Mouse (Mus musculus): ENCODE results near the gene Bcam. TPM values are rescaled to one million over a fixed set of nuclear protein-coding genes. Genes with fewer than 3 reads are reported as not detected.
"Not testable (repeated sequence)": the region's sequence is repeated elsewhere in the genome, so short reads cannot be mapped to it uniquely, and the experiment has no call there.

The Bcam gene
- polyA plus RNA-seq, 1 experiment from 2014 or later: 10.7 TPM

DNA sequence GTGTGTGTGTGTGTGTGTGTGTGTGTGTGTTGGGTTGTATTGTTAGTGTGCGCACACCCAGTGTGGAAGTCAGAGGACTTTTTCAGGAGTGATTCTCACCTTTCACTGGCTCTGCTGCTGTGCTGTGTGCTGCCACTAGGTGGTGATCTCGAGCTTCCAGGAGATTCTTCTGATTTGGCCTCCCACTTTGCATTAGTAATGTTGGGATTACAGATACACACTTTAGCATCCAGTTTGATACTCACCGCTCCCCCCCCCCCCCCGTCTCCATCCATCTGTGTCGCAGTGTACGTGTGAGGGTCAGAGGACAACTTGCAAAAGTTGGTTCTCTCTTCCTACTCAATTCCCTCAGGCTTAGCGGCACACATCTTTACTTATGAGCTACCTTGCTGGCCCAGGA is 32.2 kb upstream of the Bcam start:
- H3K4me1 ChIP-seq (replicated peaks): no peaks in the 10 kb centered on the region
- peaks cover 7% of the 10 kb centered on the region for H3K9me3 ChIP-seq
- H3K27ac ChIP-seq: no peak overlapping the region
- H3K4me2 ChIP-seq: no peak overlapping the region
- no peak overlapping the region for H3K4me3 ChIP-seq
- H3K27me3 ChIP-seq: peaks cover 13% of the 10 kb centered on the region; the same call in 1 of the 2 replicates
- peak; percentile 68; the same call in 1 of the 2 replicates for ATAC-seq (ENCODE audit: low FRiP score)
- WGBS: 22% methylated on average over 7 of the region's 7 CpGs
- no peak overlapping the region for H3K9ac ChIP-seq
- H3K36me3 ChIP-seq: no peaks in the 10 kb centered on the region

DNA sequence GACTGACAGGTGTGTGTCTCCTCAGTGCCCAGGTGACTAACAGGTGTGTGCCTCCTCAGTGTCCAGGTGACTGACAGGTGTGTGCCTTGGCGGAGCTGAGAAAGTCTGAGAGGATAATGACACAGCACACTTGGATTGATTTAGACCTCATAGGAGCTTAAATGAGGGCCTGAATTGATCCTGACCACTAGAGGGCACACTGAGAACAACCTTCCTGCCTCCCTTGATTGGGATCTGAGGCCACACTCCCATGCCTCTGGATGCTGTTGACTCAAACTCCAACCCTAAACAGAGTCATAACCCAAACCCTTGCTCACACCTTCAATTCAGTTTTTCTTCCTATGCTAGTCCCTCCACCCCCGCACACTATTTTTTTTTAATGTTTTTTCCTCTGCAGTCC is 29.9 kb upstream of the Bcam start:
- no peak for ATAC-seq (ENCODE audit: low FRiP score)
- H3K27ac ChIP-seq: no peak overlapping the region
- no peak overlapping the region for H3K4me3 ChIP-seq
- no peak overlapping the region for H3K4me2 ChIP-seq
- WGBS: 29% methylated on average over 2 of the region's 2 CpGs
- peaks cover 27% of the 10 kb centered on the region for H3K27me3 ChIP-seq
- H3K36me3 ChIP-seq: no peaks in the 10 kb centered on the region
- peaks cover 6% of the 10 kb centered on the region for H3K9me3 ChIP-seq
- H3K9ac ChIP-seq: no peak overlapping the region
- peaks cover 5% of the 10 kb centered on the region; the same call in 1 of the 2 replicates for H3K4me1 ChIP-seq (replicated peaks)

DNA sequence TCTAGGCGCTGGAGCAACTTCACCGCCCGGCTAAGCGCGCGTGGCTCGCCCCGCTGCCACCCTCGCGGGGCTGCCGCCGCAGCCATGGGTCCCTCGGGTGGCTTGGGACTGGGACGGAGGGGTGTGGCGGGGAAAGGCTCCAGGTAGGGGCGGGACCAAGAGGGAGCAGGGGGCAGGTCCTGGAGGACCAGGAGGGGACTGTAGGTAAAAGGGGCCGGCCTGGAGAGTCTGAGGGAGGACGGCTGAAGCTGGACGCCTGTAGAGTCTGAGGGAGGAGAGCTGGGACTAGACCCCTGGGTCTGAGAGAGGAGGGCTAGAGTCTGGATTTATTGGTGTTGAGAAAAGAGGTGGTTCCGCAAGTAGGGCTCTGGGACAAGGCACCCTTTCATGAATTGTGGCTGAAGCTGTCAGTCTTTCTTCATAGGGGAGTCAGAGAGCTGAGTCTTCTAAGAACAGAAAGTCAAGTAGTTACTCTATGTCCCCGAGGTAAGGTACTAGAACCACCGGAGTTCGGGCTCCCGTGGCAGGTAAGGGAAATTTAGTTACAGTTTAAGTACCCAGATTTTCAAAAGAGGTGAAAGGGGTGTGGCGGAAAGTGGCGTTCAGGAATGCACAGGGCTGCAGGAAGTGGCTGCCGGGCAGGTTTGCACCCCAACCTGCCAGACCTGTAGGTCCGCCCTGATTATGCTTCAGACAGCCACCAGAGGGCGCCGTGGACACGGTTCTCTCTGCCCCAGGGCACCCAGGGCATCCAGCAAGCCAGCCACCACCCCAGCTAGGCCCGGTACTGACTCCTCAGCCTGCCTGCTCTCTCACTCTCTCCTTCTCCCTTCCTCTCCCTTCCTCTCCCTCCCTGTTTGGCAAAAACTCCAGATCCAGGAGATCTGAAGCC is 26.1 kb upstream of the Bcam start, which contains the start of gene Cblc:
TSS of gene Cblc (minus strand) at position 113 of the 892 bp plus-strand sequence.
- H3K4me3 ChIP-seq: no peak within 1 kb of the TSS
- 2% methylated on average over 32 of the region's 32 CpGs for WGBS
- peaks cover 45% of the 10 kb centered on the region for H3K27me3 ChIP-seq
- H3K27ac ChIP-seq: no peak within 1 kb of the TSS
- no peaks in the 10 kb centered on the region for H3K9me3 ChIP-seq
- no peak within 1 kb of the TSS for H3K4me2 ChIP-seq
- ATAC-seq (ENCODE audit: low FRiP score): 0 out of 2 replicates have a peak, but pooled peaks have one; percentile 44
- no peak within 1 kb of the TSS for H3K9ac ChIP-seq
- H3K36me3 ChIP-seq: no peaks in the 10 kb centered on the region
- H3K4me1 ChIP-seq (replicated peaks): peaks cover 5% of the 10 kb centered on the region; the same call in 1 of the 2 replicates

DNA sequence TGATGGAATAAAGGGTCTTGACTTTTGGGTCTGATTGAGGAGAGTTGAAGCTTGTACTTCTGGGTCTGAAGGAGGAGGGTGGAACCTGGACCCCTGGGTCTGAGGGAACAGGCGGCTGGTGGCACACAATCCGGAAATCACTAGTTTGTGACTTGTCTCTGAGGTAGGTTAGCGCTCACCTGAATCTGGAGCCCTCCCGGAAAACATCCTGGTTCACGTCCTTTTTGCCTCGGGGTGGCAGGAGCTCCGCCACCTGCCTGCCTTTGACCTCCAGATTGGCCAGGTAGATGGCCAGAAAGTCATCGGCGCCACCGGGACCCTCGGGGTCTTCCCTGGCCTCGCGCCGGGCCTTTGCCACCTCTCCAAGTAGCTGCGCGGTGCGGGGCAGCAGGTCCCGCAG is 25.4 kb upstream of the Bcam start:
- Histone ChIP-seq H3K9me3 (no peaks in the 10 kb centered on the region), H3K4me1 (replicated peaks) (peaks cover 5% of the 10 kb centered on the region; the same call in 1 of the 2 replicates), H3K36me3 (no peaks in the 10 kb centered on the region), H3K9ac (no peak overlapping the region), H3K27me3 (peaks cover 48% of the 10 kb centered on the region), H3K4me2 (no peak overlapping the region), H3K4me3 (no peak overlapping the region), H3K27ac (no peak overlapping the region)
- WGBS: 15% methylated on average over 18 of the region's 18 CpGs
- no peak for ATAC-seq (ENCODE audit: low FRiP score)

DNA sequence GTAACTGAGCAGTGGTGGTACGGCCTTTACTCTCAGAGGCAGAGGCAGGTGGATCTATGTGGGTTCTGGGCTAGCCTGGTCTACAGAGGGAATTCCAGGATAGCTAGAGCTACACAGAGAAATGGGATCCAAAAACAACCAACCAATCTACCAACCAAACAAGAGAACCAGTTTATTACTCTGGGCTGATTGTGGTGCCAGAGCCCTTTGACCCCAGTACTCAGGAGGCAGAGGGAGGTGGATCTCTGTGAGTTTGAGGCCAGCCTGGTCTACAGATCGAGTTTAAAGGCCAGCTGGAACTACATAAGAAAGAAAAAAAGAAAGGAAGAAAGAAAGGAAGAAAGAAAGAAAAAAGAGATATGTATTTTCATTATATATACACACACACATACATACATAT is 24.4 kb upstream of the Bcam start:
- peaks cover 5% of the 10 kb centered on the region; the same call in 1 of the 2 replicates for H3K4me1 ChIP-seq (replicated peaks)
- no peaks in the 10 kb centered on the region for H3K9me3 ChIP-seq
- H3K27ac ChIP-seq: no peak overlapping the region
- H3K27me3 ChIP-seq: peaks cover 57% of the 10 kb centered on the region
- no peaks in the 10 kb centered on the region for H3K36me3 ChIP-seq
- no peak overlapping the region for H3K4me3 ChIP-seq
- no peak overlapping the region for H3K4me2 ChIP-seq
- whole genome bisulfite sequencing: 55% methylated on average over 2 of the region's 2 CpGs
- H3K9ac ChIP-seq: no peak overlapping the region
- ATAC-seq (ENCODE audit: low FRiP score): no peak

DNA sequence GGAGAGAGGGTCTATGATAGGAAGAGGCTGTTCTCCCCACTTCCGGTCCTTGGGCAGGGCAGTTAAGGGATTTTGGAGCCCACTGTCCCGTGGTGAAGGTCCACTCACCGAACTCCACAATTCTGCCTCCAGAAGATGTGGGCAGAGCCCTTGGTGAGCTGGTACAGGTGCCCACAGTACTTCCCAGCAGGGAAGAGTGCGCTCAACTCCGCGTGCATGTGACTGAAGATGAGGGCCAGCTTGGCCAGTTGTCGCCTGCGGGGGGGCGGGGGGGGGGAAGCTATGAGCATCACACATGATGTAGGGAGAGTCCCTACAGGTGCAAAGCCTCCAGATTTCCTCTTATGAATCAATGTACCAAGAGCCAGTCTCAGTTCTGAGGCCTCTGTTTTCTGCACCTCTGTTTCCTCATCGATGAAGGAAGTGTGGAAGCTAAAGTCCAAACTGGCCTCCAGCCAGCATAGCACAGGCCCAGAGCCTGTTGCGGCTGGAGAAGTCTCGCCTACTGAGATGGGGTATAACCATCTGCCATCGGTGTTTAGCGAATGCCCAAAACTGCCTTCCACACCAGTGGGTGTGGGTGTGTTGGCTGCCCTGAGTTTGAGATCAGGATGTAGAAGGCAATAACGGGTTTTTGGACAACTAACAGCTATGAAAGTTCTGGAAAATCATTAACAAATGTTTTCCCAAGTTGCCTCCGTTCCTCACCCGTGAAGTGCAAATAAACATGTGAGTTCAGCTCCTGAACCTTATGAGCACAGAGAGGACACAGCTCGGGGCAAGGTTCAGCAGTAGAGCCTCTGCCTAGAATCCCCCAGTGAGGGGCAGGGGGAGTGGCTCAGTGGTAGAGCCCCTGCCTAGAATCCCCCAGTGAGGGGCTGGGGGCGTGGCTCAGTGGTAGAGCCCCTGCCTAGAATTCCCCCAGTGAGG is 22.1 kb upstream of the Bcam start:
- H3K36me3 ChIP-seq: no peaks in the 10 kb centered on the region
- no peaks in the 10 kb centered on the region for H3K9me3 ChIP-seq
- no peak overlapping the region for H3K9ac ChIP-seq
- H3K27ac ChIP-seq: no peak overlapping the region
- WGBS: 89% methylated on average over 19 of the region's 19 CpGs
- H3K4me1 ChIP-seq (replicated peaks): peaks cover 8% of the 10 kb centered on the region
- no peak overlapping the region for H3K4me2 ChIP-seq
- no peak for ATAC-seq (ENCODE audit: low FRiP score)
- H3K4me3 ChIP-seq: no peak overlapping the region
- peaks cover 57% of the 10 kb centered on the region for H3K27me3 ChIP-seq

DNA sequence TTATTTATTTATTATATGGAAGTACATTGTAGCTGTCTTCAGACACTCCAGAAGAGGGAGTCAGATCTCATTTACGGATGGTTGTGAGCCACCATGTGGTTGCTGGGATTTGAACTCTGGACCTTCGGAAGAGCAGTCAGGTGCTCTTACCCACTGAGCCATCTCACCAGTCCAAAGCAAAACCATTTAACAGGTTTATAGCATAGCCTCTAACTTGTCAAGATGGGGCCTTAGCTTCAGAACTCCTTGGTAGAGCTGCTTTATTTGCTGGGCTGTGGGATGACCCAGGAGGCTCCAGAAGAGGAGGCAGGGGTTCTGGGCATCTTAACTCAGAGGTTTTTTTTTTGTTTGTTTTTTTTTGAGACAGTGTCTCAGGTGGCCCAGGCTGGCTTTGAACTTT is 20.7 kb upstream of the Bcam start:
- not testable (repeated sequence) for H3K27ac ChIP-seq; H3K9ac ChIP-seq; ATAC-seq (ENCODE audit: low FRiP score); H3K9me3 ChIP-seq; H3K4me1 ChIP-seq (replicated peaks); H3K4me2 ChIP-seq; H3K4me3 ChIP-seq; H3K36me3 ChIP-seq
- WGBS: 91% methylated on average over 2 of the region's 2 CpGs
- H3K27me3 ChIP-seq: peaks cover 44% of the 10 kb centered on the region

DNA sequence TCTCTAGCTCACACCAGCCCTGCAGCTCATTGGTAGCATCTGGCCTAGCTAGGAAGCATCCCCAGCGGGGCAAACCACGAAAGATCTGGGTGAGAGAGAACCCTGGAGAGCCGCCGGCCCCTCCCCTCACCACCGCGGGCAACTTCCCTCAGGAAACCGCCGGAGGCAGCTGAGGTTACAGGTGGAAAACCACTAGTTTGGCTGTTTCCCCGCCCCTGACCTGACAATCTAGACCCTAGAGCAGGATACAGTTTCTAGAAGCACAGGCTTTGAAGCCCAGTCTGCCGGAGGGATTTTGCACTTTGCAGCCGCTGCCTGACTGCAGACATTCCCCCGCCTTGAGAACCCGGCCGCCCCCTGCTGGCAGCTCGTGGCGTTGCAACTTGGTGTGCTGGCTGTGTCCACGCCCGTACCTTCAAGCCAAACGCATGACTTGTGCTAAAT is 19.1 kb upstream of the Bcam start:
- WGBS: 1% methylated on average over 19 of the region's 19 CpGs
- peak overlapping the region; percentile 51; the same call in 1 of the 2 replicates for H3K9ac ChIP-seq
- ATAC-seq (ENCODE audit: low FRiP score): peak; percentile 60; the same call in 1 of the 2 replicates
- peak overlapping the region; percentile 32 for H3K4me3 ChIP-seq
- H3K4me2 ChIP-seq: peak overlapping the region; percentile 55
- H3K36me3 ChIP-seq: no peaks in the 10 kb centered on the region
- H3K9me3 ChIP-seq: no peaks in the 10 kb centered on the region
- H3K27ac ChIP-seq: no peak overlapping the region
- H3K4me1 ChIP-seq (replicated peaks): peaks cover 4% of the 10 kb centered on the region
- peaks cover 30% of the 10 kb centered on the region for H3K27me3 ChIP-seq

DNA sequence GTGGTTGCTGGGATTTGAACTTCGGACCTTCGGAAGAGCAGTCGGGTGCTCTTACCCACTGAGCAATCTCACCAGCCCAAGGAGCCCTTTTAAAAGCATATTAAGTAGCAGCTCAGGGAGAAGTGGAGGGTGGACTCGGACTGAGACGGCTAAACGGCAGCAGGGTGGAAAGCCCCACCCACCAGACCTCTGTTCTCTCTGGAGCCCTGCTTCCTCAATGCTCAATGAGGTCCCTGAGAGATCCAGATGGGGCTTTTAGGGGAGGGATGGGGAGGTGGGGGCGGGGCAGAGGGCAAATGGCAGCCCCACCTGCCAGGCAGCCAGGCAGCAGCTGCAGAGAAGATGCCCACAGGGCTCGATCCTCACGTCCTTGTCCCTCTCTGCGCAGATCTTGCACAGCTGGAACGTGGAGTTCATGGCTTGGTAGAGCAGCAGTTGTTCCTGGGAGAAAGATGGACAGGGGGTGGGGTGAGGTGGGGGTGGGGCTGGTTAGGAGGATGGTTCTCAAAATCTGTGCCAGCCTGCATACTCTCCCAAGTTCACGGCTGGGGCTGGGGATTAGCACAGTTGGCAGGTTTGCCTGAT is 15.2 kb upstream of the Bcam start:
- ATAC-seq (ENCODE audit: low FRiP score): no peak
- peaks cover 7% of the 10 kb centered on the region for H3K27me3 ChIP-seq
- H3K4me3 ChIP-seq: no peak overlapping the region
- 39% methylated on average over 12 of the region's 12 CpGs for WGBS
- H3K27ac ChIP-seq: no peak overlapping the region
- H3K9ac ChIP-seq: no peak overlapping the region
- H3K36me3 ChIP-seq: no peaks in the 10 kb centered on the region
- H3K4me2 ChIP-seq: no peak overlapping the region
- no peaks in the 10 kb centered on the region for H3K9me3 ChIP-seq
- peaks cover 4% of the 10 kb centered on the region for H3K4me1 ChIP-seq (replicated peaks)

DNA sequence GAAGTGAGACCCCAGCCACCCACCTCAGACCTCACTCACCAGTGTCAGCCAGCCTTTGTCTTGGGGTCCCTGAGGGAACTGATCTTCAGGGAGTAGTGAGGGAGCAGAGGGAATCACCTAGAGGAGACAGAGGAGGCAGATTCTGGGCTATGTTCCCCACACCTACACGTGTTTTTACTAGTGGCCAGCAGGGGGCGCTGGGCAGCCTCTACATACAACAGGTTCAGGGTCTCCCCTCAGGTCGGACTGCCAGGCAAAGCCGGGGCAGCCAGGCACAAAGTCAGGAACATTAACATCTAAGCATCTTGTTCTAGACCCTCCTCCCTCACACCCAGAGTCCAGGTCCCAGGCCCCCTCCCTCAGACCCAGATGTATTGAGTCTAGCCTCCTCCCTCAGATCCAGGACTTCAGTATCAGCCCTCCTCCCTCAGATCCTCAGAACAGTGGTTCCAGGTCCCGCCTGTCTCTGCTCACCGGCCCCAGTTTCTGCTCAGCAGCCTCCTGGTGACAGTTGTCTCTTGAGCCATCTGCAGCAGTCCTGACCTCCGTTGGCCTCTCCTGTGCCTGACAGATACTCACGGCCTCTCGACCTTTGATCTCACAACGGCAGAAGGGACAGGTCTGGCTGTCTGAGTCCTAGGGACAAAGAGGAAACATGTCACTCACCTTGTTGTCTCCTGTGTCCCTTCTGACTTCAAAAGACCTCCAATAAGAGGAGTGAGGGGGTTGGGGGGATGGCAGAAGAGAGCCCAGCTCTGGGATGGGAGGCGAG is 14.1 kb upstream of the Bcam start:
- no peak overlapping the region for H3K4me3 ChIP-seq
- no peak overlapping the region for H3K4me2 ChIP-seq
- H3K9me3 ChIP-seq: no peaks in the 10 kb centered on the region
- peaks cover 3% of the 10 kb centered on the region for H3K4me1 ChIP-seq (replicated peaks)
- no peak overlapping the region for H3K27ac ChIP-seq
- H3K27me3 ChIP-seq: no peaks in the 10 kb centered on the region; the same call in 1 of the 2 replicates
- 0 out of 2 replicates have a peak, but pooled peaks have one; percentile 26 for ATAC-seq (ENCODE audit: low FRiP score)
- H3K36me3 ChIP-seq: no peaks in the 10 kb centered on the region
- no peak overlapping the region for H3K9ac ChIP-seq
- 41% methylated on average over 11 of the region's 11 CpGs for WGBS

DNA sequence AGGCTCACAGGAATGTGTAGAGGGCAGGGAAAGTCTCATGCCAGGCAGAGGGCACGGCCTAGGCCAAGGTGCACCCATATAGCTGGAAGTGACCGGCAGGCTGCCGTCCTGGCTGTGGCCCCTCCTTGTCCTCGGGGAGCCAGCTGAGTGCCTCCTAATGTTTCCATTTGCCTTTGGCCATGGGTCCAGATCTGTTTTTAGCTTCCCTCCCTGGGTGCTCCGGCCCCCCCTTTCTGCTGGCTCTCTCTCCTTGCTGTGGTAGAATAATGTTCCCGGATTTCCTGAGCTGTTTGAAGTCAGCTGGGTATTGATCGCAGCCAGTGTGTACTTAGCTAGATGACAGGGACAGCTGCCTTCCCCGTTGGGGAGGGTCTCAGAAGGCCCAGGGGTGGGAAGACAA is 12.8 kb upstream of the Bcam start:
- Histone ChIP-seq H3K4me1 (replicated peaks) (no peaks in the 10 kb centered on the region), H3K4me3 (no peak overlapping the region), H3K36me3 (no peaks in the 10 kb centered on the region), H3K4me2 (no peak overlapping the region), H3K9ac (no peak overlapping the region), H3K9me3 (no peaks in the 10 kb centered on the region), H3K27ac (no peak overlapping the region), H3K27me3 (no peaks in the 10 kb centered on the region)
- ATAC-seq (ENCODE audit: low FRiP score): no peak
- 81% methylated on average over 8 of the region's 8 CpGs for WGBS
